Mouse (Mus musculus): ENCODE results near the gene Capzb. TPM values are rescaled to one million over a fixed set of nuclear protein-coding genes. Genes with fewer than 3 reads are reported as not detected.

Gene Capzb
- polyA plus RNA-seq, 1 experiment, result 218 TPM

DNA sequence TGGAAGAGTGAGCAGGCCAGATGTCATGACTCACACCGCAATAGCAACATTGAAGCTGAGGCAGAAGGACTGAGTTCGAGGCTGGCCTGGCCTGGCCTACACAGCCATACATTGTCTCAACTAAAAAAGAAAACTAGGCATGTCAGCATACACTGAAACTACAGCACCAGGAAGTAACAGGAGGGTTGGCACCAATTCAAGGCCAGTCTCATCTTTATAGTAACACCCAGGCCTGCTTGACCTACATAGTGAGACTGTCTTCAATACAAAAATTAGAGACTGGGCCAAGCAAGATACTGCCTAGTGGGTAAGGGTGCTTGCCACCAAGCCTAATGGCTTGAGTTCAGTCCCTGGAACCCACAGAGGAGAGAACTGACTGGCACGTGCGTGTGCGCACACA is 99.3 kb downstream of the Capzb start:
- Histone ChIP-seq H3K4me3 (ENCODE audit: insufficient read depth, low read depth, low read length) (no peak overlapping the region), H3K4me1 (ENCODE audit: control insufficient read depth, insufficient read depth, low read length) (peaks cover 20% of the 10 kb centered on the region), H3K27ac (ENCODE audit: insufficient read depth, low read depth, low read length) (no peak overlapping the region)
- TF ChIP-seq POLR2A (IDR thresholded peaks at IDR 0.05; ENCODE audit: insufficient read depth, low read depth, low read length) (no peak), CTCF (IDR thresholded peaks at IDR 0.05; ENCODE audit: insufficient read depth, low read depth, low read length) (no peak)
- WGBS, result 92% methylated on average over 5 of the region's 5 CpGs

DNA sequence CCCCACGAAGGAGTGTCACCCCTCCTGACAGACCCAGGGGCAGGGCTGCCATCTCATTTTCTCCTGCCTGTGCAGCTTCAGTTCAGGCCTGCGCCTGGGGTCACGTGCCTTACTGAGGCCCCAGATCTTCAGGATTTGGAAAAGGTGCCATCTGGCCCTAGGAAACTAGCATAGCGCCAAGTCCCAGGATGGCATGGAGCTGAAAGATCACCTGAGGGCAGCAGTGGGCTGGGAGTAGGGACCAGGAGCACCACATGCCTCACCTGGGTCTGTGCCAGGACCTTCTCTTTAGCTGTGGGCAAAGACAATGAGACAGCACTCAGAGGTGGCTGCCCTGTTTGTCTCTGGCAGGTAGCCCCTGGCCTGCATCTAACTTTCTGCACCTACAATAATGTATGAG is 104.9 kb downstream of the Capzb start:
- Histone ChIP-seq H3K4me1 (ENCODE audit: control insufficient read depth, insufficient read depth, low read length) (no peaks in the 10 kb centered on the region; the same call in 1 of the 2 replicates), H3K27ac (ENCODE audit: insufficient read depth, low read depth, low read length) (no peak overlapping the region), H3K4me3 (ENCODE audit: insufficient read depth, low read depth, low read length) (no peak overlapping the region)
- TF ChIP-seq CTCF (IDR thresholded peaks at IDR 0.05; ENCODE audit: insufficient read depth, low read depth, low read length) (no peak), POLR2A (IDR thresholded peaks at IDR 0.05; ENCODE audit: insufficient read depth, low read depth, low read length) (no peak)
- 83% methylated on average over 4 of the region's 4 CpGs for WGBS

DNA sequence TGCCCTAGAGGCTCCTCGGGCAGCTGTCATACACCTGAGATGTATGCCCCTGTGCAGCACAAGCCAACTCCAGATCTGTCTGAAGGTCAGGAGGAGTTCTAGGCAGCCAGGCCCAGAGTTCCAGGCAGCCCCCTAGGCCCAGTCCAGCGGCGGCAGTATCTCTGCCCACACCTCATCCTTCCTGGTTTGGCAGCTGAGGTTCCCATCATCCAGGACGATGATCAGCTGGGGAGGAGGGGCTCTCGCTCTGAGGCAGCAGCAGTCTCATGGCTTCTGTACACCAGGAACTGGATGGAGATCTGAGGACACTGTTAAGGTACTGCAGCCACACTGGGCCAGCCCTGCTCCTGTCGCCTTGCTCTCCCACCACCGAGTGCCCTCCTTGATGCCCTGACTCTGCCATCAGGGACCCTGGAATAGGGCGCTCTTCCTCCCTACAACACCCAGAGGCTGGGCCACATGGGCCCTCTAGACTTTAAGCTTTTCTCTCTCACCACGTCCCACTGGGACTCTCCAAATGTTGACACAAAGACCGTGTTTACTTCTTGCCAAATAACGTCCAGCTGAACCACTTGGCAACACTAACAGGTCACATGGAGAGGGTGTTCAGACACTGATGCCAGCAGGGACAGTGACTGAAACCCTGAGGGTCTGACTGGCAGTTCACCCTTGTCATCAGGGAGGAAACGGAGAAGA is 106.1 kb downstream of the Capzb start:
- no peak overlapping the region for H3K27ac ChIP-seq (ENCODE audit: insufficient read depth, low read depth, low read length)
- 67% methylated on average over 12 of the region's 12 CpGs for WGBS
- no peak overlapping the region for H3K4me3 ChIP-seq (ENCODE audit: insufficient read depth, low read depth, low read length)
- TF ChIP-seq POLR2A (IDR thresholded peaks at IDR 0.05; ENCODE audit: insufficient read depth, low read depth, low read length), result no peak
- H3K4me1 ChIP-seq (ENCODE audit: control insufficient read depth, insufficient read depth, low read length), result no peaks in the 10 kb centered on the region; the same call in 1 of the 2 replicates

DNA sequence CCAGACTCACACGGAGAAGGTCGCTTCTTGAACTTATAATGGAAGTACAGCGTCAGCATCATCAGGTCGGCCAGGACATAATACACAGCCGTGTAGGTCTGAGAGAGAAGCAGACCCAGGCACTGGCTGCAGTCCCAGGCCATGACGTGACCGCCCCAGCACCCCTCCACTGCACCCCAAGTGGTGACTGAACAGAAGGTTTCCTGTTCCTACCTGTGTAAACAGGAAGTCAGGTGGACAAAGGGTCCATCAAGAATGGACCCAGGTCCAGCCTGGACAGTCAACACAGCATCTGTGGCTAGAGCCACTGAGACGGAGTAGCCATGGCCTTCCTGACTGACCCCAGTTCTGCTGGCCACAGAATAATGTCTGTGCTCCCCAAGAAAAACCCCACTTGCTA is 109.1 kb downstream of the Capzb start:
- Histone ChIP-seq H3K4me1 (ENCODE audit: control insufficient read depth, insufficient read depth, low read length) (no peaks in the 10 kb centered on the region; the same call in 1 of the 2 replicates), H3K4me3 (ENCODE audit: insufficient read depth, low read depth, low read length) (no peak overlapping the region), H3K27ac (ENCODE audit: insufficient read depth, low read depth, low read length) (no peak overlapping the region)
- 90% methylated on average over 8 of the region's 8 CpGs for WGBS
- TF ChIP-seq CTCF (IDR thresholded peaks at IDR 0.05; ENCODE audit: insufficient read depth, low read depth, low read length) (no peak), POLR2A (IDR thresholded peaks at IDR 0.05; ENCODE audit: insufficient read depth, low read depth, low read length) (no peak)

DNA sequence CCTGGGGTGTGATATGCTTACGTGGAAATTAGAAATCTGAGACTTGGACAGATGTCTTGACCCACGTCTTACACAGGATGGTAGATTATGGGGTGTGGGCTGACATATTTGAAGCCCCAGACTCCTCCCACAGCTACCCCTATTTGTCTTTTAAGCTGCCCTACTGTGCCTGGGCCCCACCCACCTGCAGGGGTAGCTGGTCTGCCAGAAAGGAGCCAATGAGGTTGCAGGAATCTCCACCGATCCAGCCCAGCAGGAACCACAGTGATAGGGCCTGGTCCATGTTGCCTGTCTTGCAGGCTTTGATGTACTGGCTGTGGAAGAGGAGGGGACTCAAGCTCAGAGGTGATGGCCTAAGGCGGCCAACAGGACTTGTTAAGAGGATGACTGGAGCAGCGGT is 109.5 kb downstream of the Capzb start:
- Histone ChIP-seq H3K4me1 (ENCODE audit: control insufficient read depth, insufficient read depth, low read length) (no peaks in the 10 kb centered on the region; the same call in 1 of the 2 replicates), H3K4me3 (ENCODE audit: insufficient read depth, low read depth, low read length) (no peak overlapping the region), H3K27ac (ENCODE audit: insufficient read depth, low read depth, low read length) (no peak overlapping the region)
- TF ChIP-seq CTCF (IDR thresholded peaks at IDR 0.05; ENCODE audit: insufficient read depth, low read depth, low read length), result no peak
- TF ChIP-seq POLR2A (IDR thresholded peaks at IDR 0.05; ENCODE audit: insufficient read depth, low read depth, low read length), result no peak
- WGBS, result 81% methylated on average over 5 of the region's 5 CpGs

DNA sequence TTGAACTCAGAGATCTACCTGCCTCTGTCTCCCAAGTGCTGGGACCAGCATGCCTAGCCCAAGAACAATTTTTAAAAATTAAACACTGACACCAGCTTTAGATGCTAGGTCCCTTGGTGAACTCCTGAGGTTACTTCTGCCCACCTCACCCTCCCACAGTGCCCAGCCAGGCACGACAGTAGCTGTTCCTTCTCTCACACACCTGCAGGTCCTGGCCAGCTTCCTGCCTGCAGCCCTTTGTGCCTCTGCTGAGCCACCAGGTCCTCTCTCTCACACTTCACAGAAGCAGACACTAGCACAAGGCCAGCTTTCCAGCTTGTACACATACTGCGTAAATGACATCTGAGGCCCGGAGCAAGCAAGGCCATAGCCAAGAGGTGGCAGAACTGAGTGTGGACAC is 112.8 kb downstream of the Capzb start:
- TF ChIP-seq POLR2A (IDR thresholded peaks at IDR 0.05; ENCODE audit: insufficient read depth, low read depth, low read length) (no peak), CTCF (IDR thresholded peaks at IDR 0.05; ENCODE audit: insufficient read depth, low read depth, low read length) (no peak)

DNA sequence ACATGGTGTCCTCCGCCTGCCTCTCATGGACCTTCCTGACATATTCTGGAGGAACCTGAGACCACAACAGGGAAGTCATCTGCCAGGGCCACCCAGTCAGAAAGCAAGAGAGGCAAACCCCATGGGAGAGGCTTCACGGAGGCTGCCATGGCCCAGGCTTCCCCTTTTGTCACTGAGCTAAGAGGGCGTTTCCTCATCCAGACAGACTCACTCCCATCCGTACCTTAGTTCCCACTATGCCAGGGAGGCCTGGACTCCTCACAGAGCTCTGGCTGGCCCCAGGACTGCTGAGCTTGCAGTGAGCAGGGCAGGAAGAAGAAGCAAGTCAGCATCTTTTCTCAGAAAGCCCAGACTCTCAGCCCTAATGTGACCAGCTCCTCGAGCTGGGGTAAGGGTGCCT is 115.2 kb downstream of the Capzb start:
- Histone ChIP-seq H3K4me3 (ENCODE audit: insufficient read depth, low read depth, low read length) (no peak overlapping the region), H3K27ac (ENCODE audit: insufficient read depth, low read depth, low read length) (no peak overlapping the region), H3K4me1 (ENCODE audit: control insufficient read depth, insufficient read depth, low read length) (peaks cover 20% of the 10 kb centered on the region)
- TF ChIP-seq CTCF (IDR thresholded peaks at IDR 0.05; ENCODE audit: insufficient read depth, low read depth, low read length), result no peak
- no peak for TF ChIP-seq POLR2A (IDR thresholded peaks at IDR 0.05; ENCODE audit: insufficient read depth, low read depth, low read length)
- 86% methylated on average over 5 of the region's 5 CpGs for WGBS

More for the DNA sequence above, 112.8 kb downstream of the Capzb start:
- no peak overlapping the region for H3K4me3 ChIP-seq (ENCODE audit: insufficient read depth, low read depth, low read length)
- H3K4me1 ChIP-seq (ENCODE audit: control insufficient read depth, insufficient read depth, low read length), result peaks cover 14% of the 10 kb centered on the region
- H3K27ac ChIP-seq (ENCODE audit: insufficient read depth, low read depth, low read length), result no peak overlapping the region
- 90% methylated on average over 3 of the region's 3 CpGs for WGBS

DNA sequence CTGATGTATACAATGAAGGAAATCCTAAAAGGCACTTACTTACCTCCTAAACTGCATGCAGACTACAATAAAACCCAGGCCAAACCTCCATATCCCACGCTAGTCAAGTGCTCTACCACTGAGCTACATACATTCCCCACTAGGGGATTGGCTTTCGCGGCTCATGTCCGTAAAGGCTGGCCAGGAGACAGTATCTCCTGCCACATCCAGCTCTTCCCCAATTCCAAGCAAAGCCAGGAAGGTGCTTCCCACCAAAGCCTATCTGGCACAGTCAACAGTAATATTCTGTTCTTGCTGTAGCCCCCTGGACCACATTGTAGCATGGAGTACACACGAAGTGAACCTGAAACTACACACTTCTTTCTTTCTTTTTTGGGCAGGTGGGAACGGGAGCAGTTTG is 117.0 kb downstream of the Capzb start:
- WGBS, result 38% methylated on average over 6 of the region's 6 CpGs
- no peak for TF ChIP-seq POLR2A (IDR thresholded peaks at IDR 0.05; ENCODE audit: insufficient read depth, low read depth, low read length)
- no peak for TF ChIP-seq CTCF (IDR thresholded peaks at IDR 0.05; ENCODE audit: insufficient read depth, low read depth, low read length)

DNA sequence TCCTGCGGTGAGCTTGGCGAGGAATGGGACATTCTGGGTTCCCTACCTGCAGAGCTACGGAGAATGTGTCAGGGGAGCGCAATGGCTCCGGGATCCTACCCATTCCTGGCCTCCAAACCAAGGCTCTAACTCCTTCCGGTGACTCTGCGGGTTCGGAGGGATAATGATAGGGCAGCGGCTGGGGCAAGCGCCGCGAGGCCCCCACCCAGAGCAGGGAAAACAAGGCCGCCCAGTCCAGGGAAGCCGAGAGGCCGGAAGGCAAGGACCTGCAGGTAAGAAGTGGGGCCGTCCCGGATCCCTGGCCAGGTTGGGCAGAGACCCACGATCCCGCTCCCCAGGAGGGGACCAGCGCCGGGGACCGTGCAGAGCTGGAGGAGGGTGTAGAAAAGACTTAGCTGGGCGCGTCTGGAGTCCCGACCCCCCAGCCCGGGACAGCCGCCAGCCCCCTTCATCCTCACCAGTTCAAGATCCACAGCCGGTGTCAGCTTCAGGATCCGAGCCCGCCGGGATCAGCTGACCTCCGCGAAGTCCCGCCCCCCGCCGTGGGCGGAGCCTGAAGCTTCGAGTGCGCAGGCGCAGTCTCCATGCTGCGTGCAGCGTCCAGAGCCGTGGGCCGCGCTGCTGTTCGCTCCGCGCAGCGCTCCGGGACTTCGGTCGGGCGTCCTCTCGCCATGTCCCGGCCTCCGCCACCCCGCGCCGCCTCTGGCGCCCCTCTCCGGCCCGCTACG is 117.6 kb downstream of the Capzb start, which contains the start of the genes Pqlc2 and Akr7a5:
Gene Pqlc2, minus strand, starts transcription at position 538 of the 728 bp plus-strand sequence.
Gene Akr7a5, plus strand, starts transcription at position 574 of the 728 bp plus-strand sequence.
- no peak within 1 kb of the TSS for H3K27ac ChIP-seq (ENCODE audit: insufficient read depth, low read depth, low read length)
- TF ChIP-seq CTCF (IDR thresholded peaks at IDR 0.05; ENCODE audit: insufficient read depth, low read depth, low read length) (no peak), POLR2A (IDR thresholded peaks at IDR 0.05; ENCODE audit: insufficient read depth, low read depth, low read length) (peak; percentile 97)
- under 1% methylated on average over 62 of the region's 63 CpGs for WGBS
- H3K4me3 ChIP-seq (ENCODE audit: insufficient read depth, low read depth, low read length), result peak within 1 kb of the TSS; percentile 66
- peaks cover 20% of the 10 kb centered on the region for H3K4me1 ChIP-seq (ENCODE audit: control insufficient read depth, insufficient read depth, low read length)

More for the DNA sequence above, 117.0 kb downstream of the Capzb start:
- H3K4me3 ChIP-seq (ENCODE audit: insufficient read depth, low read depth, low read length), result peak overlapping the region; percentile 66
- H3K27ac ChIP-seq (ENCODE audit: insufficient read depth, low read depth, low read length), result no peak overlapping the region
- peaks cover 20% of the 10 kb centered on the region for H3K4me1 ChIP-seq (ENCODE audit: control insufficient read depth, insufficient read depth, low read length)

Data from olfactory bulb, adult 2 months (tissue).